Mouse (Mus musculus): Measurements from ENCODE around the gene Prdm11.

DNA sequence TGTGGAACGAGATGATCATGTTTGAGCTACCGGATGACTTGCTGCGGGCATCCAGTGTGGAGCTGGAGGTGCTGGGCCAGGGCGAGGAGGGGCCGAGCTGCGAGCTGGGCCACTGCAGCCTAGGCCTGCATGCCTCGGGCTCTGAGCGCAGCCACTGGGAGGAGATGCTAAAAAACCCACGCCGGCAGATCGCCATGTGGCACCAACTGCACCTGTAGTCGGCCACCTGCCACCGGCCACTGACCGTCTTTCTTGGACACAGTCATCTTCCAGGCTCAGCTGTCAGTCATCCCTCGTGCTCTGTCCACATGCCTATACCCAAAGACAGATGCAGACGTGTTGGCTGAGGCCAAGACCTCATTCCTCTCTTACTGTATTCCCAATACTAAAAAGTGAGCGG lies 92.5 kb downstream of the Prdm11 start:
- TF ChIP-seq POLR2A (IDR thresholded peaks at IDR 0.05; ENCODE audit: low read depth, low read length) (no peak), CTCF (IDR thresholded peaks at IDR 0.05; ENCODE audit: borderline replicate concordance, insufficient read depth, low read length) (no peak)
